ENCODE assay signal across 9 mouse cellular contexts in genomic region chr16:34236898-34237611, GRCm38 (mm10).
A peak's percentile ranks its signal among the peaks of the same experiment; 100 is the strongest.
DNase-seq lines count a peak whose midpoint lies in the region; ATAC-seq and TF ChIP-seq lines count a peak whose summit lies in the region.
"Had no signal": no experiment of that assay in that cellular context is flagged by ENCODE, and none has a peak within 500 bp of the region (broad histone marks: within the 10 kb centered on the region; RNA-seq: fewer than 3 reads in every experiment).

No protein-coding gene starts in this region.

- peak; percentile 29 for ATAC-seq in frontal cortex, adult (ENCODE audit: low TSS enrichment)
- ATAC-seq in erythroblast, adult 5-6 weeks (replicated peaks; ENCODE audit: low FRiP score, poor library complexity, severe bottlenecking), result no peak

- intact Hi-C loops in left cerebral cortex, adult 2 months (cut with DNase I), result loop anchor here (2.0 kb wide), 2 partner anchors 34 to 44 kb away; no protein-coding TSS in a partner anchor

- H3K4me3 ChIP-seq in left cerebral cortex, adult 2 months, result no peak overlapping the region

- no peak; the same call in none of the 2 replicates for TF ChIP-seq CTCF in left cerebral cortex, adult 2 months (IDR thresholded peaks at IDR 0.05)

- no peak for DNase-seq in frontal cortex, postnatal 25 days (ENCODE audit: low spot score in 2 of 2)
- DNase-seq in ES-CJ7 (ENCODE audit: low read depth, low spot score), result peak; percentile 9
- peak; percentile 12 for DNase-seq in fibroblast of lung, adult 2 months (ENCODE audit: low read depth)
- peak; percentile 59 to 68 for DNase-seq in left cerebral cortex, adult 2 months (ENCODE audit: extremely low spot score in 1 of 2, low spot score in 2 of 2)
- DNase-seq in T-cell, adult 2 months (ENCODE audit: low spot score), result no peak
- no peak for DNase-seq in spleen, postnatal 10 days (ENCODE audit: low spot score in 2 of 2)

- peak overlapping the region; percentile 90 for H3K27ac ChIP-seq in left cerebral cortex, adult 2 months
- H3K27ac ChIP-seq: macrophage had no signal

Comparison
In these comparisons a context has a peak if more than half of its experiments do, and no peak if none do; other contexts are left out.
1. DNase-seq: peak in ES-CJ7 (single experiment), fibroblast of lung, adult 2 months (single experiment) and left cerebral cortex, adult 2 months (2 of 2); none in frontal cortex, postnatal 25 days (0 of 2), T-cell, adult 2 months (single experiment) and spleen, postnatal 10 days (0 of 2).